In genomic region chr2:28751186-28751585, GRCm38 (mm10) we compare ENCODE assay signal across 9 mouse cellular contexts. TPM values are rescaled to one million over a fixed set of nuclear protein-coding genes. Genes with fewer than 3 reads are reported as not detected.
A peak's percentile ranks its signal among the peaks of the same experiment; 100 is the strongest.
DNase-seq lines count a peak whose midpoint lies in the region; ATAC-seq lines count a peak whose summit lies in the region.
"Had no signal": no experiment of that assay in that cellular context is flagged by ENCODE, and none has a peak within 500 bp of the region (broad histone marks: within the 10 kb centered on the region; RNA-seq: fewer than 3 reads in every experiment).

No protein-coding gene starts in this region.

- no peaks in the 10 kb centered on the region for H3K36me3 ChIP-seq in kidney, embryonic 14.5 days (ENCODE audit: control insufficient read depth, insufficient read depth, low read length)
- H3K36me3 ChIP-seq in intestine, embryonic 14.5 days (ENCODE audit: control insufficient read depth, insufficient read depth, low read length), result no peaks in the 10 kb centered on the region

- no peak overlapping the region for H3K27ac ChIP-seq in kidney, embryonic 14.5 days (ENCODE audit: low read depth, low read length)
- H3K27ac ChIP-seq in intestine, embryonic 14.5 days (ENCODE audit: low read depth), result no peak overlapping the region

- H3K4me3 ChIP-seq in kidney, embryonic 14.5 days (ENCODE audit: low read length), result peak overlapping the region; percentile 42
- peak overlapping the region; percentile 30 for H3K4me3 ChIP-seq in intestine, embryonic 14.5 days (ENCODE audit: low read depth, low read length)

- no peaks in the 10 kb centered on the region for H3K9me3 ChIP-seq in kidney, embryonic 14.5 days (ENCODE audit: control insufficient read depth, low read length)
- no peaks in the 10 kb centered on the region for H3K9me3 ChIP-seq in intestine, embryonic 14.5 days (ENCODE audit: control insufficient read depth, low read length)

- peaks cover 31% of the 10 kb centered on the region; the same call in 1 of the 2 replicates for H3K27me3 ChIP-seq in kidney, embryonic 14.5 days (ENCODE audit: control insufficient read depth, insufficient read depth, low read length)
- H3K27me3 ChIP-seq in intestine, embryonic 14.5 days (replicated peaks; ENCODE audit: control insufficient read depth, insufficient read depth, low read length), result 0 out of 2 replicates have a peak, but pooled peaks cover 2% of the 10 kb centered on the region
- H3K27me3 ChIP-seq: CH12.LX had no signal

- DNase-seq in kidney, adult 9 months, result no peak
- peak; percentile 71 for DNase-seq in embryo, embryonic 11 days
- peak; percentile 71 for DNase-seq in intestine, embryonic 14.5 days (ENCODE audit: low spot score)
- DNase-seq in neural tube, embryonic 10.5 days (ENCODE audit: extremely low spot score, low spot score), result peak; percentile 57
- no peak for DNase-seq in testis, postnatal 10 days (ENCODE audit: low spot score)
- DNase-seq in ovary, postnatal 10 days (ENCODE audit: low spot score), result no peak
- no peak for DNase-seq in right cerebral cortex, postnatal 10 days (ENCODE audit: low spot score in 2 of 2)

- under 1% methylated on average over 17 of the region's 17 CpGs for WGBS in kidney, embryonic 14.5 days
- under 1% methylated on average over 17 of the region's 17 CpGs for WGBS in intestine, embryonic 14.5 days

- ATAC-seq in kidney, embryonic 14.5 days (ENCODE audit: low FRiP score, low TSS enrichment), result no peak
- ATAC-seq in intestine, embryonic 14.5 days (replicated peaks; ENCODE audit: low FRiP score, low TSS enrichment, low read depth), result no peak

- H3K4me1 ChIP-seq in kidney, embryonic 14.5 days (ENCODE audit: control insufficient read depth, insufficient read depth, low read length), result peaks cover 11% of the 10 kb centered on the region
- peaks cover 11% of the 10 kb centered on the region; the same call in 1 of the 2 replicates for H3K4me1 ChIP-seq in intestine, embryonic 14.5 days (replicated peaks; ENCODE audit: control insufficient read depth, insufficient read depth, low read length)

- H3K4me2 ChIP-seq in kidney, embryonic 14.5 days (replicated peaks; ENCODE audit: low read depth, low read length), result peak overlapping the region; percentile 60
- H3K4me2 ChIP-seq in intestine, embryonic 14.5 days (ENCODE audit: low read length), result peak overlapping the region; percentile 74

- H3K9ac ChIP-seq in kidney, embryonic 14.5 days (ENCODE audit: low read depth, low read length), result peak overlapping the region; percentile 40; the same call in 1 of the 2 replicates
- H3K9ac ChIP-seq in intestine, embryonic 14.5 days (ENCODE audit: low read length), result peak overlapping the region; percentile 27

RNA-seq across cellular contexts. Expression of gene Ak8, which starts 51.2 kb away (rescaled TPM):
- polyA plus RNA-seq in kidney, embryonic 14.5 days (2014; fragmentation: Nextera tagmentation; extraction: Ambion mirVana), result 0.84 and 0.97 TPM in 2 replicates
- 0.19 and 1.3 TPM in 2 replicates for polyA plus RNA-seq in intestine, embryonic 14.5 days (2014; fragmentation: Nextera tagmentation; extraction: Ambion mirVana)

RNA-seq across cellular contexts. Expression of gene Spaca9, which starts 51.7 kb away (rescaled TPM):
- 4.0 and 4.9 TPM in 2 replicates for polyA plus RNA-seq in kidney, embryonic 14.5 days (2014; fragmentation: Nextera tagmentation; extraction: Ambion mirVana)
- 1.3 and 1.6 TPM in 2 replicates for polyA plus RNA-seq in intestine, embryonic 14.5 days (2014; fragmentation: Nextera tagmentation; extraction: Ambion mirVana)

Comparison
In these comparisons a context has a peak if more than half of its experiments do, and no peak if none do; other contexts are left out.
1. DNase-seq: peak in embryo, embryonic 11 days (single experiment), intestine, embryonic 14.5 days (single experiment) and neural tube, embryonic 10.5 days (single experiment); none in kidney, adult 9 months (single experiment), testis, postnatal 10 days (single experiment), ovary, postnatal 10 days (single experiment) and right cerebral cortex, postnatal 10 days (0 of 2).